Mouse (Mus musculus) A20 (cell line): ENCODE measurements around the gene Cd302.

Source experiments
- DNase-seq: peaks from one replicate; pipeline ENCODE4 v3.0.0-alpha.2; 2011; ENCODE audit warnings: low read depth, low spot score

The Cd302 gene

GRCm38 (mm10) chr2:60253506-60253905, 30.8 kb downstream of the Cd302 start:
- no peak for DNase-seq

- no peak for DNase-seq
These were observed 31.5 kb downstream of the Cd302 start for GRCm38 (mm10) chr2:60252782-60253181.

GRCm38 (mm10) chr2:60234506-60234905, 49.8 kb downstream of the Cd302 start:
- DNase-seq, result no peak

- no peak for DNase-seq
These were observed 51.1 kb downstream of the Cd302 start for GRCm38 (mm10) chr2:60233147-60233546.

- DNase-seq, result no peak
These were observed 53.9 kb downstream of the Cd302 start for GRCm38 (mm10) chr2:60230361-60230760.

- DNase-seq, result no peak
These were observed 55.8 kb downstream of the Cd302 start for GRCm38 (mm10) chr2:60228470-60228869.

- DNase-seq, result no peak
These were observed 60.8 kb downstream of the Cd302 start for GRCm38 (mm10) chr2:60223489-60223888.

GRCm38 (mm10) chr2:60221954-60222353, 62.3 kb downstream of the Cd302 start:
- no peak for DNase-seq

GRCm38 (mm10) chr2:60221236-60221635, 63.1 kb downstream of the Cd302 start:
- no peak for DNase-seq

- DNase-seq, result no peak
These were observed 66.7 kb downstream of the Cd302 start for GRCm38 (mm10) chr2:60217620-60218019.

GRCm38 (mm10) chr2:60216547-60217153, 67.6 kb downstream of the Cd302 start:
- DNase-seq, result peak; percentile 42

GRCm38 (mm10) chr2:60214683-60215082, 69.6 kb downstream of the Cd302 start:
- no peak for DNase-seq

GRCm38 (mm10) chr2:60212488-60212887, 71.8 kb downstream of the Cd302 start:
- DNase-seq, result no peak

- DNase-seq, result no peak
These were observed 73.5 kb downstream of the Cd302 start for GRCm38 (mm10) chr2:60210821-60211220.

- peak; percentile 91 for DNase-seq
These were observed 74.3 kb downstream of the Cd302 start, which contains the start of the genes Baz2b and March7 for GRCm38 (mm10) chr2:60209703-60210651. TSS of gene Baz2b (minus strand) at chr2:60209839. TSS of gene March7 (plus strand) at chr2:60209887.

- DNase-seq, result peak; percentile 76
These were observed 75.1 kb downstream of the Cd302 start for GRCm38 (mm10) chr2:60209122-60209611.

GRCm38 (mm10) chr2:60205795-60206194, 78.5 kb downstream of the Cd302 start:
- no peak for DNase-seq

GRCm38 (mm10) chr2:60204162-60204561, 80.1 kb downstream of the Cd302 start:
- no peak for DNase-seq

GRCm38 (mm10) chr2:60203733-60204132, 80.6 kb downstream of the Cd302 start:
- DNase-seq, result no peak

- DNase-seq, result no peak
These were observed 81.3 kb downstream of the Cd302 start for GRCm38 (mm10) chr2:60202900-60203530.
